ENCODE assay signal across 21 mouse cellular contexts in genomic region chr19:53072406-53072805, GRCm38 (mm10). TPM values are rescaled to one million over a fixed set of nuclear protein-coding genes. Genes with fewer than 3 reads are reported as not detected.
DNase-seq lines count a peak whose midpoint lies in the region; ATAC-seq lines count a peak whose summit lies in the region.
"Had no signal": no experiment of that assay in that cellular context is flagged by ENCODE, and none has a peak within 500 bp of the region (broad histone marks: within the 10 kb centered on the region; RNA-seq: fewer than 3 reads in every experiment).

No protein-coding gene starts in this region.

- H3K4me1 ChIP-seq in heart, embryonic 11.5 days (ENCODE audit: control insufficient read depth, insufficient read depth, low read length) = peaks cover 25% of the 10 kb centered on the region
- peaks cover 25% of the 10 kb centered on the region; the same call in 1 of the 2 replicates for H3K4me1 ChIP-seq in limb, embryonic 10.5 days
- H3K4me1 ChIP-seq: hindbrain, embryonic 13.5 days; midbrain, embryonic 12.5 days had no signal

- 78% methylated on average over 5 of the region's 5 CpGs for WGBS in heart, embryonic 11.5 days (ENCODE audit: insufficient replicate concordance)
- WGBS in limb, embryonic 10.5 days = 83% methylated on average over 5 of the region's 5 CpGs

- DNase-seq in cerebellum, postnatal 10 days = peak; percentile 43 to 58
- DNase-seq in cerebellum, postnatal 4 days (ENCODE audit: low spot score in 2 of 2) = no peak
- DNase-seq in heart, postnatal 14 days = no peak
- peak; percentile 28 for DNase-seq in Muller cell, postnatal 12 days (ENCODE audit: inconsistent ontology term)
- no peak for DNase-seq in limb, embryonic 10.5 days (ENCODE audit: low spot score)
- DNase-seq in embryo, embryonic 10 days (ENCODE audit: low spot score) = no peak
- DNase-seq in adrenal gland, adult 2 months = no peak
- DNase-seq: adrenal gland, postnatal 25 days; cerebellum, adult 9-10 months; kidney, adult 11 months; layer of hippocampus, adult 9-11 months; liver, postnatal 0 days; right cerebral cortex, adult 18-20 months; thymus, adult 2 months had no signal

- H3K4me3 ChIP-seq in heart, embryonic 11.5 days (ENCODE audit: low read depth, low read length) = no peak overlapping the region
- no peak overlapping the region for H3K4me3 ChIP-seq in limb, embryonic 10.5 days
- H3K4me3 ChIP-seq: hindbrain, embryonic 13.5 days; midbrain, embryonic 12.5 days; neural tube, embryonic 15.5 days; stomach, embryonic 15.5 days had no signal

- no peak overlapping the region for H3K4me2 ChIP-seq in heart, embryonic 11.5 days
- H3K4me2 ChIP-seq: hindbrain, embryonic 13.5 days; liver, embryonic 11.5 days; midbrain, embryonic 12.5 days; neural tube, embryonic 15.5 days; stomach, embryonic 15.5 days had no signal

- H3K9ac ChIP-seq in heart, embryonic 11.5 days (ENCODE audit: low read depth, low read length) = no peak overlapping the region
- H3K9ac ChIP-seq: hindbrain, embryonic 13.5 days; liver, postnatal 0 days; midbrain, embryonic 12.5 days; neural tube, embryonic 15.5 days; stomach, embryonic 15.5 days had no signal

- intact Hi-C loops in heart, postnatal 14 days (cut with DNase I) = no loop called here

- 0 out of 2 replicates have a peak overlapping the region, but pooled peaks have one; percentile 46 for H3K27ac ChIP-seq in heart, embryonic 11.5 days (ENCODE audit: low read depth, low read length)
- 0 out of 2 replicates have a peak overlapping the region, but pooled peaks have one; percentile 46 for H3K27ac ChIP-seq in limb, embryonic 10.5 days
- H3K27ac ChIP-seq: hindbrain, embryonic 13.5 days; kidney, postnatal 0 days; midbrain, embryonic 12.5 days; neural tube, embryonic 15.5 days; stomach, embryonic 15.5 days had no signal

- H3K9me3 ChIP-seq in heart, embryonic 11.5 days (replicated peaks; ENCODE audit: control insufficient read depth, low read length) = no peaks in the 10 kb centered on the region
- H3K9me3 ChIP-seq in limb, embryonic 10.5 days (replicated peaks) = no peaks in the 10 kb centered on the region
- H3K9me3 ChIP-seq: hindbrain, embryonic 13.5 days; midbrain, embryonic 12.5 days; neural tube, embryonic 15.5 days; stomach, embryonic 15.5 days had no signal

- ATAC-seq in heart, embryonic 11.5 days (replicated peaks; ENCODE audit: insufficient number of reproducible peaks, low FRiP score, low TSS enrichment) = no peak
- ATAC-seq: liver, postnatal 0 days had no signal

- no peaks in the 10 kb centered on the region for H3K27me3 ChIP-seq in heart, embryonic 11.5 days (ENCODE audit: control insufficient read depth, insufficient read depth, low read length)
- no peaks in the 10 kb centered on the region for H3K27me3 ChIP-seq in limb, embryonic 10.5 days (ENCODE audit: low read depth, poor library complexity, severe bottlenecking)
- H3K27me3 ChIP-seq: hindbrain, embryonic 13.5 days; midbrain, embryonic 12.5 days; neural tube, embryonic 15.5 days; stomach, embryonic 15.5 days had no signal

- no peaks in the 10 kb centered on the region for H3K36me3 ChIP-seq in heart, embryonic 11.5 days (ENCODE audit: control insufficient read depth, insufficient read depth, low read length)
- H3K36me3 ChIP-seq in limb, embryonic 10.5 days = no peaks in the 10 kb centered on the region
- H3K36me3 ChIP-seq: hindbrain, embryonic 13.5 days; midbrain, embryonic 12.5 days; neural tube, embryonic 15.5 days; stomach, embryonic 15.5 days had no signal

RNA-seq across cellular contexts. Expression of gene Xpnpep1, which starts 32.4 kb away (rescaled TPM):
- 180 and 211 TPM in 2 replicates for polyA plus RNA-seq in heart, embryonic 11.5 days (2014; fragmentation: Nextera tagmentation; extraction: Ambion mirVana)
- total RNA-seq in heart, postnatal 14 days (2021) = 100 to 1,000 TPM in 1 of 2 experiments, 10 to 100 TPM in 1; 93.8 to 105 TPM
- 138 and 152 TPM in 2 replicates for polyA plus RNA-seq in limb, embryonic 10.5 days (2016; fragmentation: Nextera tagmentation; extraction: Ambion mirVana)
- total RNA-seq in adrenal gland, adult 2 months (2021) = 10 to 100 TPM; 73.7 to 82.0 TPM
- 41.6 and 47.4 TPM in 2 replicates for polyA plus RNA-seq in adrenal gland, adult 2 months (2012; rRNA removed)

Comparison
In these comparisons a context has a peak if more than half of its experiments do, and no peak if none do; other contexts are left out.
1. DNase-seq: peak in cerebellum, postnatal 10 days (2 of 2) and Muller cell, postnatal 12 days (single experiment); none in cerebellum, postnatal 4 days (0 of 2), heart, postnatal 14 days (0 of 2), limb, embryonic 10.5 days (single experiment), embryo, embryonic 10 days (single experiment) and adrenal gland, adult 2 months (single experiment).